Mouse (Mus musculus) gastrocnemius, adult 8-10 months (tissue): ENCODE results near the gene Ecsit. TPM values are rescaled to one million over a fixed set of nuclear protein-coding genes. Genes with fewer than 3 reads are reported as not detected.

Experiments
- DNase-seq, 2 experiments: peaks; one replicate each; pipeline ENCODE4 v3.0.0; 2022; ENCODE audit warnings: low spot score in 2 of 2
- total RNA-seq, 4 experiments: library from RNA; stranded (reverse); gene quantifications; 2 replicates each; pipeline ENCODE4 v1.2.4; 2022

Gene Ecsit
- 100 to 1,000 TPM in 1 of 4 experiments, 10 to 100 TPM in 3; 79.8 to 101 (median 93.0) TPM for total RNA-seq

DNA sequence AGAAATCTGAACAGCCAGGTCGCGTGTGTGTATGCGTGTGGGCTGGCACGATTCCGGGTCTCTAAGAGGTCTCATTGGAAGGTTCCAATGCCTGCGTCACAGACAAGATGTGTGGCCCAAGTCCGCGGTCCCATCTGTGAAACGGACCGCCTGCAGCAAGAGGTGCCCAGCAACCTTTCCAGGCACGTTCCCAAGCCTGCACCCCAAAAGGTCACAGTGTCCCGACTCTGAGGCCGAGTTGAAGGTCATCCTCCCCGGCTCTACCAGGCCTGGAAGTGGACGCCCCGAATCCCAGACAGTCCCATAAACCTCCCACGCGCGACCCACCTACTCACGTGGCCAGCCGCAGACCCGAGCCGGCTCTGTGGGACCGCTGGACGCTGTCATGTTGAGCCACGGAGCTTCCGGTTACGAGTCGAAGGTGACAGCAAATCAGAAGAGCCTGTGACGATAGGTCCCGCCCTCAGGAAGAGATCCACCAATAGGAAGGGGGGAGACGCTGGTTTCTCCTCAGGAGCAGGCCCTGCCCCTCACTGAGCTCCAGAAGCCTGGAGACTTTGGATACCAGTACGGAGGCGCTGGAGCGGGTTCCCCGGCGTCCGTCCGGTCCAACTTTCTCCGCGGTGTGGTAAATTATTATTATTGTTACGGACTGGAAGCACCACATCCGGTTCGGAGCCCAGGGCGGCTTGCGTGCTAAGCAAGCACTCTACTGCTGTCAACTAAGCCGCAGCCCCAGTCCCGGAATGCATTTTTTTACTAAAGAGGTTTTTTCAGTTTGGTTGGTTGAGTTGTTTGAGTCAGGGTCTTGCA is at the start of gene Ecsit:
Gene Ecsit, minus strand, starts transcription at position 417 of the 813 bp plus-strand sequence.
- peak; percentile 94 to 95 for DNase-seq

DNA sequence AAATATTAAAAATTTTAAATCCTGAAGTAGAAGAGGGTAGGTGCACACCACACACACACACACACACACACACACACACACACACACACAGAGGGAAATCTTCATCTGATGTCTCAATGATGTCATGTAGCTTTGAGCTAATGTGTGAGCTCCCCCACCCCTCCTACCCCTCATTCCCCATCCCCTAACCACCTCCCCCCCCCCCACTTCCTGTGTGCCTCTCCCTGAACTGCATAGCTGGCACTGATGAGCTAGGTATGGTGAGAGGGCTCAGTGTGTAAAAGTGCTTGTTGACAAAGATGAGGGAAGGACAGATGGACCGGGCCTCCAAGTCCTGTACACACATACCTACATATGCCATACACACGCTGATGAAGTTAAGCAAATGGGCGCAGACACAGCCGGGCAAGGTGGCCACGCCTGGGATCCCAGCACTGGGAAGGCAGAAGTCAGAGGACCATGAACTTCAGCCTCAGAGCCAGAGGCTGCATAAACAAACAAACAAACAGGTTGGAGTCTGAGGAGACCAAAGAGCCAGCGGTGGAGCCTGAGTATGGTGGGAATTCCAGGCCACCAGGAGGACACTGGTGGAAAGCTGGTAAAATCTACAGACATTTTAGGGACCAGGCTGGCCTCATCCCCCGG is 49.1 kb upstream of the Ecsit start:
- no peak for DNase-seq

DNA sequence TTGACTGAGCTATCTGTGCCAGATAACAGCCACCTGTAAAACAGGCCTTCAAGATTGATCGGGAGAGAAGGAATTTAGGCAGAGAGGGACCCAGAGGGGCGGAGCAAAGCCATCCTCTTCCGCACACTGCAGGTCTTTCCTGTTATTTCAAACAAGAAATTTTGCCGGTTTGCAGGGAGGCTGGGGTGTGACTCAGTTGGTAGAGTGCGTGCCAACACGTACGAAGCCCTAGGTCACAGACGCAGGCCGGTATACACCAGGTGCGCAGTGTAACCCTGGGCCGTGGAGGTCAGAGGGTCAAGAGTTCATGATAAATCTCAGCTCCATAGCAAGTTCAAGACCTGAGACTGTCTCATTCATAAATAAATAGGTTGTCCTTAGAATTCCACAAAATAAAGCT is 47.0 kb upstream of the Ecsit start:
- DNase-seq, result no peak

DNA sequence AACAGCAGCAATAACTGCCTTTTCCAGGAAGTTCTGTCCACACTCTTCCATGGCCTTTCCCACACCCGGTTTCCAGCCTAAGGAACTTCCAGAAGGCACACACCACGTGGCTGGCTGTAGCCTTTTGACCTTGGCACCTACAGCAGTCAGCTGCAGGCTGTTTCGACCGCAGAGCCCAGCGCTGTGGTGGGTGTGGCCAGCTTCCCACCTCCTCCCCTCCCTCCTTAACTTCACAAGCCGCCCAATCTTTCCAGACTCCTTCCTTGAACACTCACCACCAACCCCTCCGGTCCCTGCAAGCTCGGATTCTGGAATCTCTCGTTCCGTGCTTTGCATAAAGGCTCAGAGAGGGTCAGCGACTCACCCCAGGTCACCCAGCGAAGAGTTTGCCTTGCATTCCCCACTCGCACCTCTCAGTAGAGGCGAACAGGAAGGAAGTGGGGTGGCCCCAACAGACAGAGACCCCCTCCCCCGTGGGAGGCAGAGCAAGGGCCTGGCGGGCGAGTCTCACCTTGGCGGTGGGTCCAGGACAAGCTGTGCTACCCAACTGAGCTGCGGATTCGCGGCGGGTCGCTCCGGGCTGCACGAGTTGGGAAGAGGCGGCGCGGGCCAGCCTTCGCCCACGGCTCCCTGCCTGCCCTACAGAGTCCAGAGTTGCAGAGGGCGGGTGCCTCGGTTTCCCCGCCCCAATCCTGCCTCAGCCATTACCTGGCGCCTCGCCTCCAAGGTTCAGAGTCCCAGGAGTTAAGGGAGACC is 46.2 kb upstream of the Ecsit start:
- DNase-seq, result no peak

DNA sequence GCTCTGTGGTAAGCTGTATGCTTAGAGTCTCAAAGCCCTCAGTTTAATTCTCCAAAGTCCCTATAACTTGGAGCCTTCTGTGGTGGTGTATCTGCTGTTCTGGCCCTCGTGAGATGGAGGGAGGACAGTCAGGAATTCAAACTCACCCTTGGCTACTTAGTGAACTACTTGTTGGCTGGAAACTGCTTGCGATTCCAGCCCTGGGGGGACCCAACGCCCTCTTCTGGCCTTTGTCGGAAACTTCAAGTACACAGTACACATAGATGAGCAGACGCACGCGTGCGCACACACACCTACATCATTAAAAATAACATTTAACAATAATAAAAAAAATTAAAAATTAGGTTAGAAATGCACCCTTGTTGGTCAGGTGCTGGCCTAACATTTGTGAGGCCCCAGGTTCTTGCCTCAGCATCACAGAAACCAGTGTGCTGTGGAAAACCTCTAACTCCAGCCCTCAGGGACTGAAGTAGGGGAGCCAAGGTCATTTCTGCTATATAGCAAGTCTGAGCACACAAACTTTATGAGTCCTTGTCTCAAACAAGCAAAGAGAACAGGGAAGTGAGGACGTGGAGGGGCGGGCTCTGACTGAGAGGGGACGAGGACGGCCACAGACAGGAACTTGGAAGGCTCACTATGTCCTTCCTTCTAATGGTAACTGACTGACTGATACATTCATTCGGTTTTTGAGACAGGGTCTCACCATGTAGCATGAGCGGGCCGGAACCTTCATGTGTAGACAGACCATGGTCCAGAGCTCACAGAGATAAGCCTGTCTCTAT is 40.2 kb upstream of the Ecsit start:
- no peak for DNase-seq

DNA sequence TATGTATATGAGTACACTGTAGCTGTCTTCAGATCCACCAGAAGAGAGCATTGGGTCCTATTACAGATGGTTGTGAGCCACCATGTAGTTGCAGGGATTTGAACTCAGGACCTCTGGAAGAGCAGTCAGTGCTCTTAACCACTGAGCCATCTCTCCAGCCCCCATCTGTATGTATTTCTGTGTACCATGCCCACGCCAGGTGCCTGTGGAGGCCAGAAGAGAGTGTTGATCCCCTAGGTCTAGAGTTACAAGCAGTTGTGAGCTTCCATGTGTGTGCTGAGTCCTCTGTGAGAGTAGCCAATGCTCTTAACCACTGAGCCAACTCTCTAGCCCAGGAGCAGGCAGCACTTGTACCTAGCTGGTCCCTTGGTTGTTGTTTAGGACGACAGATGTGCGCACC is 38.9 kb upstream of the Ecsit start:
- no peak for DNase-seq

DNA sequence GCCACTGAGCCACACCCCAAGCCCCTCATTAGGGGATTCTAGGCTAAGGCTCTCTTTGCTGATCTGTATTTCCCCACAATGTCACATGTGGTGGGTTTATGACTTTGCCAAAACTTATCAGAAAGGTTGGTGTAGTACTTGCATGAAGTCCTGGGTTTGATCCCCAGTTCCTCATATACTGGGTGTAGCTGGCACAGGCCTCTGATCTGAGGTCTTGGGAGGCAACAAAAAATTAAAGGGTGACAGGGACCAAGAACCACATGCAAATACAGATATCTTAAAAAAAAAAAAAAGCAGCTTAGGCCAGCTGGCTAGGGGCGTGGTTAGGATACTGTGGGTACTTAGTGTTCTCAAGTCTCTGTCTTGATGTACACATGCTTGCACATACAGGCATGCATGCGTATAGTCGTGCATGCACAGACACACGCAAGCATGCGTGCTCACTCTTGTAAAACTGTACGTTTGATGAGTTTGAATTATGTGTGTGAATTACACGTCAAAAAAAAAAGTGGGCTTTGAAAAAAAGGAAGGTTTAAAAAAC is 37.9 kb upstream of the Ecsit start:
- no peak for DNase-seq

DNA sequence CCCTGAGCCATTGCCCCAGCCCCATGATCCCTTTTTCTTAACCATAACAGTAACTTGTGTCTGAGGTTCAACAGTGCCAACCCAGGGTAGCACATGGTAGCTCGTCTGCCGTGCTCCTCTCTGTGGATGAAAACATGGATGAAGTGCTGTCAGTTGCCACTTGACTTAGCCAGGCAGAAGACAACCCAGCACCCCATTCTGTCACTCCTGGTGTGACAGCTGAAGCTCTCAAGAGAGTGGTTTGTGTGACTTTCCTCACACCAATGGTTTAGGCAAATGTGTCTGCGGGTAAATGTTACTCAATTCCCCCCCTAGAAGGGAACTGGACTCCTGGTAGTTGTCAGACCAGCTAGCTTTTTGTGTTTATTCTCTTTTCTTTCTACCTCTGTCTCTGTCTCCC is 36.8 kb upstream of the Ecsit start:
- DNase-seq, result no peak

DNA sequence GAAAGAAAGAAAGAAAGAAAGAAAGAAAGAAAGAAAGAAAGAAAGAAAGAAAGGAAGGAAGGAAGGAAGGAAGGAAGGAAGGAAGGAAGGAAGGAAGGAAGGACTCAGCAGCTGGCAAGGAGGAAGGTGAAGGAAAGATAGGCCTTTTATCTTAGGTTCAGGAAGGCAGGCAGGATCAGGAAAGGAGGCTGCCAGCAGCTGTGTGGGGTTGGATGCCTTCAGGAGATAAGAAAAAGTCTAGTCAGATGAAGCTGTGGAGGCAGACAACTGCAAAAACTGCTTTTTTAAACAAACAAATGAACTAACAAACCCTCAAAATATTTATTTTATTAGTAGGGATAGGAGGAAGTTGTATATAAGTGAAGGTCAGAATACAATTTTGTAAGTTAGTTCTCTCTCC is 36.3 kb upstream of the Ecsit start:
- DNase-seq, result no peak

DNA sequence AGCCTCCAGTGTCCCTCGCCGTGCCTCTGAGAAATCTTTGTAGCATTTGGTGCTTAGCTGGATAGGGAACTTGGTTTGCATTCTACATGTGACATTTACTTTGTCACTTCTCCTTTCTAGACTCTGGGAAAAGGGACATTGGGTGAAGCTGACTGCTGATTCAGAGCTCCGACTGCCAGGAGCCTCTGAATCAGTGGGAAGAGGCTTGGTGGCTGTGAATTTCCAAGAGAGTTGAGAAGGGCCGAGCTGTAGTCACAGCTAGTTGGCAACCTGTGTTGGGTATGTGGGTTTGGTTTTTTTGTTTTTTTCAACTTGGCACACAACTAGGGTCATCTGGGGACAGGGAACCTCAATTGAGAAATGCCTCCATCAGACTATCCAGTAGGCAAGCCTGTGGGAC is 34.3 kb upstream of the Ecsit start:
- DNase-seq, result no peak

DNA sequence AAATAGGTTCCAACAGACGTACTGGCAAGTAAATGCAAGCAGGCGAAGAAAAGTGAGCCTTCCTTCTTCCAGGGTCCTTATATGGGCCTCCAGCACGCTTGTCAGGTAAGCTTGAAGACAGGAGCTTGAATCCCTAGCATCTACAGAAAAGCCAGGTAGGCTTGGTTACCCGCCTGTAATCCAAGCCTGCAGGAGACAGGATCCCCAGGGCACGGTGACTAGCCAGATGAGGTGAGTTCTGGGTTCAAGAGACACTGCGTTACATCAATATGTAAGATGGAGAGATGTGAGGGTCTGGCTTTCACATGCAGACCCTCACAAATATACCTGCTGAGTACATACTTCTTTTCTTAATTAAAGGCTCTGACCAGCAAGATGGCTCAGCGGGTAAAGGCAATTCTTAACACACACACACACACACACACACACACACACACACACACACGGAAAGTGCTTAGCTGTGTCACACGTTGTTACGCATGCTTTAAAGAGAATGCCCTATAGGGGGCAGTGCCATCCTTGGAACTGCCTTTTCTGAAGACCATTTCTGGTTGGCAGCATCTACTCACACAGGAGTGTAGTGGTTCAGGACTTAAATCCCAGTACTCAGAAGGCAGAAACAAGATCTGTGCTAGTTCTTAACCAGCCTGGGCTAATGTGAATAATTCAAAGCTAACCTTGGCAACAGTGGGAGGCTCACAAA is 32.7 kb upstream of the Ecsit start:
- no peak for DNase-seq

DNA sequence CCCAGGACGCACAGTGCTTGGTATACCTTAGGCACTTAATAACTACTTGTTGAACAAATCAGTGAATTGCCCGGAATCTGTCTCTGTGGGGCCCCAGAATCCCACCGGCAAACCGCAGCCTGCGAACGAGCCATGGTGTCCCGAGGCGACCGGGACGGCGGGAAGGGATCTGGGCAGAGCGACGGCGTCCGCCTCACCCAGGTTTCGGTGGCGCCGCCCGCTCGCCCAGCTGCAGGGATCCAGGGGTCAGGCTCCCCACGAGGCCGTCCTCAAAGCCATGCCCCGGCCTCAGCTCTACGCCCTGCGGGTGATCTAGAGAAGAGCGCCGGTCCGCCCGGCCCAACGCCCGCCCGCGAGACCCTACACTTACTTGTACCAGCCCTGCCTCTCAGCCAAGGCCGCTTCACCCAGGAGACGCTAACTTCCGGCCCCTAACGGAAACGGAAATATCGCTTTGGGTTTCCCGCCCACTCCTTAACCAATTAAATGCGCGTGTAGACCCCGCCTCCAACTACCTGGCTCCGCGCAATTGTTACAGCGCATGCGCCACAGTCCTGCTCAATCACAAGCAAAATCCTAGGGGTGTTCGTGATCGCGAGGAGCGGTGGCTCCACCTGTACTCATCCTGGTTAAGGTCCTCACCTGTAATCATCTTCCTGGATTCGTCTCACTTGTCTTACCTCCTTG is 31.6 kb upstream of the Ecsit start, which contains the start of gene Elof1:
Gene Elof1, minus strand, starts transcription at position 433 of the 687 bp plus-strand sequence.
- peak; percentile 84 to 89 for DNase-seq

DNA sequence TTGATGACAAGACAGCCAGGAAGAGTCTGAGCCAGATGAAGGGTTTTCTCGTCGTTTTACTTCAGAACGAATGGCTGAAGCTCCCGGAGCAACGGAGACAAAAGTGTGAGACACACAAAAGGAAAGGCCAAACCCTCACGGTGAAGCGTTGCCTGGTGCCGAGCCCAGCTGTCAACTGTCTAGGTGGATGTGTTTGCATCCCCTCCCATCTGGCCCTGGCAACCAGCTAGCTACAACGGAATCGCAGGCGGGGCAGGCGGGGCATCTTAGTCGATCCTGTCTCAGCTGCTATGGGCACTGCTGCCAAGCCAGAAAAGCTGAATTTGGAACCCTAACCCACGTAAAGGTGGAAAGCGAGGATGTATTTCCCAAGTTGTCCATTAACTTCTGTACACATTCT is 30.8 kb upstream of the Ecsit start:
- DNase-seq, result no peak

DNA sequence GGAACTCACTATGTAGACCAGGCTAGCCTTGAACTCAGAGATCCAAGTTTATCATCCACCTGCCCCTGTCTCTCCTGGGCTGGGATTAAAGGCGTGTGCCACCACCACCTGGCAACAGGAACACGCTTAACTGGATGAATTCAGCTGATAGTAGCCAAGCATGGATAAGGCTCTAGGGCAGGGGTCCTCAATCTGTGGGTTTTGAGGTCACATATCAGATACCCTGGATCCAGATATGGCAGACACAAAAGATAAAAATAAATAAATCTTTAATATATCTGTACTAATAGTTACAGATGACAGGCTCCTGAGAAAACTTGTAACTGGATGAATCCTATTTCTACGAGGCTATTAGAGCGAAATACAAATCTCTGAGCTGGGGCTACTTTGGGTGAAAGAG is 30.4 kb upstream of the Ecsit start:
- no peak for DNase-seq

DNA sequence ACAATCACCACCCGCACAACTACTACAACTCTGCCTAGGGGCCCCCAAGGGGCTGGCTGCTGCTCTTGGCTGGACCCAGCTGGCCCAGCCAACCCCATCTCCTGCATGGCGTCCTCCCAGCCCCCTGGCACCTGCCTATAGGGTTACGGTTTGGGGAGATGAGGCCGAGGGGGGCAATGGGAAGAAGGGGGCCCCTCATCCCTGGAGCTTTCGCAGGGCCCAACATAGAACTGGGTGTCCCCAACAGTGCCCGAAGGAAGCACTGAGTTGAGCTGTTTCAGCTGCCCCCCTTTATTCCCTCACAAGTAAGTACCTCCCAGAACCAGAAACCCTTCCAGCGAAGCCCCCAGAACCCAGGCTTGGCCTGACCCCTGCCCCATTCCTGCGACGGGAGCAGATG is 23.0 kb upstream of the Ecsit start:
- no peak for DNase-seq

DNA sequence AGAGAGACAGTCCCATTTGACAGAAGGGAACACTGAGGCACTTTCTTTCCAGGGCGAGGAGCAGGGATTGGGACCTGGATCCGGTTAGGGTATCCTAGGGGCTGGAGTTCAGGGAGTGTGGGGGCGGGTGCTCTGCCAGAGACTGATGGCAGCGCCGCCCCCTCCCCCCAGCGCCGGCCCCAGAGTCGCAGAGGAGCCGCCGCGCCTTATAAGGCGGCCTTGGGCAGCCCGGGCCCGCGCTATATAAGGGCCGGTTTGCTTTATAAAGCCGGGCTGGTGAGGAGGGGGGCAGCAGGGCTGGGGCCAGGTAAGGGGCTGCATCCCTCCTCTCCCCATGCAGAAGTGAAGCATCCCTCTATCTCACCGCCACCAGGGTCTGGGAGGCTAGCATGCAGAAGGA is 14.7 kb upstream of the Ecsit start:
- DNase-seq, result no peak

DNA sequence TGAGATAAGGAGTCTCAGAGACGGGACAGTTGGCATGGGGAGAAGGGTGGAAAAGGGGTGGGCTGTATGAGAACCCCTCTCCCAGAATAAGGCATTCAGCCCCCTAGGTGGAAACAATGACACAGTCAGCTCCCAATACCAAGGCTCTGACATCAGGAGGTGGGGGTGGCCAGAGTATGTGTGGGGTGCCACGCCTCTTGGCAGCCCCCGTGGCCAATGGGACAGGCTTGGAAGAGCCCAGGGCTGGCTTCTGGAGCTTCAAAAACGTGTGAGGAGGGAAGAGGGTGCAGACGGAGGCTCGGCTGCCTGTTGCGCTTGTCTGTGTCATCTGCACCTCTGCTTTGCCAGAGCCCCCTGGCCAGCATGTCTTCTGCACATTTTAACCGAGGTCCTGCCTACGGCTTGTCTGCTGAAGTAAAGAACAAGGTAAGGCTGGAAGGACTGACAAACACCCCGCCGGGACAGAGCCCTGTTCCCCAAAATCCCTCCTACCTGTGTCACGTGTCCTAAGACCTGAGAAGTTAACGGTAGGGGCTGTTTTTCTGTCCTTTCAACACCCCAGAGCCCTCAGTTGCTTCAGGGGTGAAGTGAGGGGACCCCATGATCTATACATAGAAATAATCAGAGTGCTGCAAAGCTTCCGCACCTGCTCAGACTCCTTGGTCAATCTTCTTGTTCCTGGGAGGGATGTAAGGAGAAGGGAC is 13.9 kb upstream of the Ecsit start, which contains the start of gene Cnn1:
Gene Cnn1, plus strand, starts transcription at position 224 of the 704 bp plus-strand sequence.
- no peak for DNase-seq

DNA sequence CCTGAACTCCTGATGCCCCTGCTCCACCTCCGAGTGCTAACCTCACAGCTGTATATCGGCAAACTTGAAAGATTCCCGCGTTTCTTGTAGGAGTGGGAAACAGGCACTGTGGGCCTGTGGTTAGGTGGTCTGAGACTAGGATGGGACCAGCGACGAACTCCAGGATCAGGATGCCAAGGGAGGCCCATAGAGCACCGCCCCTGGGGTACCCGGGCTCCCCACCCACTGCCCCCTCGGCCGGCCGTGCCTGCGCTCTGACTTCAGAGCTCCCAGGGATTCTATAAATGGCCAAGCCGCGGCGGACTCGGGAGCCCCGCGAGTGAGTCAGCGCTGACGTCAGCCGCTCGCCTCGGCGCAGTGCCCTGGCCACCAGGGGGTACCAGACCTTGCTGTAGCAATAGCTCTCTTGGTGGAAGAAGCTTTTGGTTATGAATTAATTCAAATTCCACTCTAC is 10.6 kb upstream of the Ecsit start:
- peak; percentile 63 to 71 for DNase-seq

DNA sequence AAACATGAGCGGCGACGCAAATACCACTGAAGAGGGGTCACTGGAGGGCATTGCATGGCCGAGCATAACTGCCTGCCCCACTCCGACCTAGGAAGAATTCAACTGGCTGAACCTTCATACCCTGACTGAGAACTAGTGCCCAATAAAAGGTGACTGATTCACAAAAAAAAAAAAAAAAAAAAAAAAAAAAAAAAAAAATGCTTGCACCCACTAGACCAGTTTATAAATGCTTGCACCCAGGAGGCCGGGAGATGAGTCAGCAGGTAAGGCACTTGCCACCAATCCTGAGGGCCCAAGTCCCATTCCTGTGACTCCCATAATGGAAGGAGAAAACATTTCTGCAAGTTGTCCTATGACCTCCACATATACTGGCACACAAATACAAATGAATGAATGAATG is 7.5 kb upstream of the Ecsit start:
- no peak for DNase-seq
